Mouse (Mus musculus) olfactory bulb, adult 2 months (tissue): ENCODE measurements at regions not wholly inside any gene's neighbourhood (a gene's known extent, or its start where the extent isn't known, plus 50 kb on each side); places are given as distances from the start of the nearest gene placed in this dataset.
A peak's percentile ranks its signal among the peaks of the same experiment; 100 is the strongest.

ENCODE experiments used
- H3K27ac ChIP-seq: fragments of 200-500 bp; 2 replicates; pipeline ENCODE4 v1.5.1; 2012; ENCODE audit warnings: low read depth, low read length; ENCODE audit not compliant: insufficient read depth
- H3K4me1 ChIP-seq: fragments of 200-500 bp; 2 replicates; pipeline ENCODE4 v1.6.1; 2012; ENCODE audit warnings: low read length; ENCODE audit not compliant: control insufficient read depth, insufficient read depth
- H3K4me3 ChIP-seq: fragments of 200-500 bp; 2 replicates; pipeline ENCODE4 v1.5.1; 2012; ENCODE audit warnings: mild to moderate bottlenecking, low read depth, low read length, moderate library complexity; ENCODE audit not compliant: insufficient read depth
- CTCF ChIP-seq: fragments of 200-500 bp; IDR thresholded peaks from 2 replicates; pipeline ENCODE4 v1.5.1; 2012; ENCODE audit warnings: low read depth, mild to moderate bottlenecking, low read length, moderate library complexity; ENCODE audit not compliant: insufficient read depth
- POLR2A ChIP-seq: fragments of 200-500 bp; IDR thresholded peaks from 2 replicates; pipeline ENCODE4 v1.6.1; 2012; ENCODE audit warnings: mild to moderate bottlenecking, low read depth, low read length, moderate library complexity; ENCODE audit not compliant: insufficient read depth
- WGBS: fragments of 180-500 bp; shearing (Covaris S2); methylation state at CpG from one replicate; pipeline ENCODE4 v1.1.7; 2018; 5-methylcytosine and 5-hydroxymethylcytosine counted together

- TF ChIP-seq POLR2A (no peak), CTCF (no peak)
- WGBS = 40% methylated on average over 6 of the region's 6 CpGs
Measured at GRCm38 (mm10) chr9:89807381-89807780, 69.1 kb upstream of the Ankrd34c start.

GRCm38 (mm10) chr9:89802658-89803057, 64.4 kb upstream of the Ankrd34c start:
- 65% methylated on average over 10 of the region's 10 CpGs for WGBS
- Histone ChIP-seq H3K4me1 (no peaks in the 10 kb centered on the region), H3K4me3 (no peak overlapping the region), H3K27ac (no peak overlapping the region)
- no peak for TF ChIP-seq POLR2A
- TF ChIP-seq CTCF = no peak

More at GRCm38 (mm10) chr9:89807381-89807780, 69.1 kb upstream of the Ankrd34c start:
- H3K27ac ChIP-seq = no peak overlapping the region
- no peak overlapping the region for H3K4me3 ChIP-seq
- H3K4me1 ChIP-seq = no peaks in the 10 kb centered on the region

- TF ChIP-seq POLR2A = no peak
- peak; percentile 41; the same call in 1 of the 2 replicates for TF ChIP-seq CTCF
- Histone ChIP-seq H3K4me1 (no peaks in the 10 kb centered on the region), H3K4me3 (no peak overlapping the region), H3K27ac (no peak overlapping the region)
- WGBS = under 1% methylated on average over 6 of the region's 6 CpGs
Measured at GRCm38 (mm10) chr9:89793018-89793417, 54.7 kb upstream of the Ankrd34c start.

GRCm38 (mm10) chr9:89789926-89790325, 51.7 kb upstream of the Ankrd34c start:
- Histone ChIP-seq H3K4me1 (no peaks in the 10 kb centered on the region), H3K4me3 (no peak overlapping the region), H3K27ac (no peak overlapping the region)
- WGBS = 76% methylated on average over 5 of the region's 5 CpGs
- TF ChIP-seq POLR2A = no peak
- no peak for TF ChIP-seq CTCF

- H3K4me1 ChIP-seq = no peaks in the 10 kb centered on the region
- 92% methylated on average over 1 of the region's 1 CpGs for WGBS
- no peak overlapping the region for H3K4me3 ChIP-seq
- TF ChIP-seq CTCF = no peak
- no peak for TF ChIP-seq POLR2A
- H3K27ac ChIP-seq = no peak overlapping the region
Measured at GRCm38 (mm10) chr9:89788651-89789050, 50.4 kb upstream of the Ankrd34c start.
